Mouse (Mus musculus) C2C12 (cell line): ENCODE measurements around the gene Gm9844. TPM values are rescaled to one million over a fixed set of nuclear protein-coding genes. Genes with fewer than 3 reads are reported as not detected.

Experiments used
- H3K27me3 ChIP-seq: one replicate; pipeline ENCODE4 v1.6.1; 2011; ENCODE audit not compliant: control insufficient read depth, insufficient read depth, insufficient read length
- H3K36me3 ChIP-seq: one replicate; pipeline ENCODE4 v1.6.1; 2011; ENCODE audit not compliant: control insufficient read depth, insufficient read depth
- H3K4me3 ChIP-seq: one replicate; pipeline ENCODE4 v1.5.1; 2011; ENCODE audit warnings: mild to moderate bottlenecking, control low read depth; ENCODE audit not compliant: poor library complexity, insufficient read depth, severe bottlenecking
- H3K79me2 ChIP-seq: one replicate; pipeline ENCODE4 v1.6.1; 2011; ENCODE audit not compliant: control insufficient read depth, insufficient read depth
- H3K79me3 ChIP-seq: one replicate; pipeline ENCODE4 v1.6.1; 2011; ENCODE audit warnings: low read depth, control low read depth
- H3ac ChIP-seq: one replicate; pipeline ENCODE3; 2011; ENCODE audit warnings: low read depth; ENCODE audit not compliant: control insufficient read depth, insufficient read length
- CEBPB ChIP-seq: IDR thresholded peaks from one replicate; pipeline ENCODE4 v1.6.1; 2011; ENCODE audit warnings: low read depth, mild to moderate bottlenecking, control low read depth, moderate library complexity
- CTCF ChIP-seq: IDR thresholded peaks from one replicate; pipeline ENCODE4 v1.5.1; 2011; ENCODE audit not compliant: control insufficient read depth, insufficient read depth, insufficient read length
- FOSL1 ChIP-seq: IDR thresholded peaks from one replicate; pipeline ENCODE4 v1.8.0; 2011; ENCODE audit warnings: mild to moderate bottlenecking, low read length; ENCODE audit not compliant: poor library complexity, insufficient read depth, severe bottlenecking
- MAX ChIP-seq: IDR thresholded peaks from one replicate; pipeline ENCODE4 v1.6.1; 2011; ENCODE audit warnings: mild to moderate bottlenecking, control low read depth
- MYOD1 ChIP-seq: IDR thresholded peaks from one replicate; pipeline ENCODE4 v1.6.1; 2011; ENCODE audit warnings: low read depth; ENCODE audit not compliant: control insufficient read depth, insufficient read length
- MYOG ChIP-seq: IDR thresholded peaks from one replicate; pipeline ENCODE4 v1.6.1; 2011; ENCODE audit not compliant: control insufficient read depth, insufficient read length; ENCODE audit errors: extremely low read depth
- USF1 ChIP-seq: IDR thresholded peaks from one replicate; pipeline ENCODE4 v1.6.1; 2011; ENCODE audit warnings: low read depth, mild to moderate bottlenecking, control low read depth, moderate library complexity
- polyA plus RNA-seq: library from polyadenylated mRNA; unstranded; fragments of >200 nt; fragmentation: generic; extraction: Trizol; gene quantifications from one replicate; pipeline ENCODE4 v1.2.1, GENCODE M21; 2012; ENCODE audit warnings: missing spikeins

The Gm9844 gene
- polyA plus RNA-seq, 1 experiment: 25.5 TPM

- Histone ChIP-seq H3ac (no peak overlapping the region), H3K79me2 (no peaks in the 10 kb centered on the region), H3K79me3 (no peaks in the 10 kb centered on the region), H3K27me3 (no peaks in the 10 kb centered on the region), H3K36me3 (no peaks in the 10 kb centered on the region), H3K4me3 (no peak overlapping the region)
- TF ChIP-seq CTCF (no peak), FOSL1 (no peak), CEBPB (no peak), MYOD1 (no peak), MYOG (no peak), MAX (no peak), USF1 (no peak)
Observed at GRCm38 (mm10) chr7:24856460-24857120, 5.4 kb upstream of the Gm9844 start.

- Histone ChIP-seq H3K79me2 (no peaks in the 10 kb centered on the region), H3ac (no peak overlapping the region), H3K4me3 (no peak overlapping the region), H3K79me3 (no peaks in the 10 kb centered on the region), H3K27me3 (no peaks in the 10 kb centered on the region), H3K36me3 (no peaks in the 10 kb centered on the region)
- TF ChIP-seq USF1: no peak
- TF ChIP-seq MAX: no peak
Observed at GRCm38 (mm10) chr7:24859234-24859633, 2.8 kb upstream of the Gm9844 start.

GRCm38 (mm10) chr7:24862853-24863252 is 840 bp downstream of the Gm9844 start:
- Histone ChIP-seq H3K79me2 (no peaks in the 10 kb centered on the region), H3ac (no peak overlapping the region), H3K36me3 (no peaks in the 10 kb centered on the region), H3K4me3 (no peak overlapping the region), H3K27me3 (no peaks in the 10 kb centered on the region), H3K79me3 (no peaks in the 10 kb centered on the region)
- TF ChIP-seq CEBPB (no peak), USF1 (no peak), MYOG (no peak), MYOD1 (no peak), CTCF (no peak), MAX (no peak)

- no peaks in the 10 kb centered on the region for H3K36me3 ChIP-seq
- no peak for TF ChIP-seq CTCF
- no peak for TF ChIP-seq MAX
- no peak for TF ChIP-seq MYOG
- TF ChIP-seq MYOD1: no peak
- no peak for TF ChIP-seq FOSL1
- TF ChIP-seq USF1: no peak
- TF ChIP-seq CEBPB: no peak
- no peak overlapping the region for H3K4me3 ChIP-seq
- H3ac ChIP-seq: no peak overlapping the region
- peaks cover 3% of the 10 kb centered on the region for H3K27me3 ChIP-seq
- no peaks in the 10 kb centered on the region for H3K79me2 ChIP-seq
- no peaks in the 10 kb centered on the region for H3K79me3 ChIP-seq
Observed at GRCm38 (mm10) chr7:24864156-24864555, 2.1 kb downstream of the Gm9844 start.

GRCm38 (mm10) chr7:24869080-24869479 is 7.1 kb downstream of the Gm9844 start:
- H3K79me2 ChIP-seq: no peaks in the 10 kb centered on the region
- TF ChIP-seq MYOG: no peak
- no peak for TF ChIP-seq MAX
- no peak for TF ChIP-seq USF1
- no peak for TF ChIP-seq FOSL1
- no peak for TF ChIP-seq CTCF
- TF ChIP-seq MYOD1: no peak
- no peak overlapping the region for H3ac ChIP-seq
- no peaks in the 10 kb centered on the region for H3K36me3 ChIP-seq
- H3K27me3 ChIP-seq: peaks cover 24% of the 10 kb centered on the region
- H3K4me3 ChIP-seq: no peak overlapping the region
- H3K79me3 ChIP-seq: no peaks in the 10 kb centered on the region

- Histone ChIP-seq H3K79me3 (no peaks in the 10 kb centered on the region), H3ac (no peak within 1 kb of the TSS), H3K79me2 (no peaks in the 10 kb centered on the region), H3K4me3 (no peak within 1 kb of the TSS), H3K36me3 (no peaks in the 10 kb centered on the region), H3K27me3 (peaks cover 30% of the 10 kb centered on the region)
- TF ChIP-seq MYOD1 (no peak), FOSL1 (no peak), USF1 (no peak), CEBPB (no peak)
Observed at GRCm38 (mm10) chr7:24869532-24870165, 7.6 kb downstream of the Gm9844 start, which contains the start of the genes Lypd4 and Dmrtc2. TSS of gene Lypd4 (minus strand) at chr7:24869941. TSS of gene Dmrtc2 (plus strand) at chr7:24870057.
